Comparison of ENCODE assay signal across 8 mouse cellular contexts in the genomic region with DNA sequence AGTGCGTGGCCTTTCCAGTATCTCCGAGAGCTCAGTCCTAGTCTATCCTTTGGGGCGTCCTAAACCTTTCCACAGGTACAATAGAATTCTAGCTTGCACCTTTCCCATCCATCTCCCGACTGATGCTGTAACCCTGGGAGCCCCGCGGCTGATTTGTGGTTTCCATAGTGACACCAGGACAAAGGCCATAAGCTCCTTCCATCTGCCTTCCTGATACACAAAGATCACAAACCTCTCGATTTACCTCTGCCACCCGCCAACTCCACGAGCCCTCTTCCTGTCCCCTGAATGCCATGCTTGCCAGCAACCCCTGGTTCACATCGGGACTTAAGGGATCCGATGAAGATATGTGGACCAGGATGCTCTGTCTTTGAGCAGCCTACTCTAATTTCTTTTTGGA. TPM values are rescaled to one million over a fixed set of nuclear protein-coding genes. Genes with fewer than 3 reads are reported as not detected.
DNase-seq lines count a peak whose midpoint lies in the region; ATAC-seq lines count a peak whose summit lies in the region.

No protein-coding gene starts in this region.

- no peak for DNase-seq in heart, embryonic 10.5 days (ENCODE audit: low spot score)
- DNase-seq in heart, postnatal 4 days = no peak
- DNase-seq in R1 (ENCODE audit: low read depth, low spot score) = peak; percentile 66
- DNase-seq in midbrain, embryonic 10.5 days (ENCODE audit: low spot score) = peak; percentile 56
- no peak for DNase-seq in right cerebral cortex, postnatal 25 days
- DNase-seq in adrenal gland, adult 2 months = no peak
- no peak for DNase-seq in spleen, adult 12 weeks (ENCODE audit: low spot score)

- H3K27ac ChIP-seq in heart, embryonic 10.5 days = peak overlapping the region; percentile 94
- 0 out of 2 replicates have a peak overlapping the region, but pooled peaks have one; percentile 20 for H3K27ac ChIP-seq in hindbrain, embryonic 13.5 days
- peak overlapping the region; percentile 91 for H3K27ac ChIP-seq in midbrain, embryonic 10.5 days (replicated peaks)

- no peaks in the 10 kb centered on the region for H3K9me3 ChIP-seq in heart, embryonic 10.5 days
- no peaks in the 10 kb centered on the region for H3K9me3 ChIP-seq in hindbrain, embryonic 13.5 days
- no peaks in the 10 kb centered on the region for H3K9me3 ChIP-seq in midbrain, embryonic 10.5 days (replicated peaks)

- H3K36me3 ChIP-seq in heart, embryonic 10.5 days = peaks cover 33% of the 10 kb centered on the region
- H3K36me3 ChIP-seq in hindbrain, embryonic 13.5 days = no peaks in the 10 kb centered on the region
- peaks cover 27% of the 10 kb centered on the region for H3K36me3 ChIP-seq in midbrain, embryonic 10.5 days

- H3K27me3 ChIP-seq in heart, embryonic 10.5 days (ENCODE audit: insufficient read depth, poor library complexity, severe bottlenecking) = no peaks in the 10 kb centered on the region
- H3K27me3 ChIP-seq in hindbrain, embryonic 13.5 days = no peaks in the 10 kb centered on the region
- no peaks in the 10 kb centered on the region for H3K27me3 ChIP-seq in midbrain, embryonic 10.5 days (ENCODE audit: low read depth, poor library complexity, severe bottlenecking)

- WGBS in heart, embryonic 10.5 days = 38% methylated on average over 11 of the region's 11 CpGs
- WGBS in hindbrain, embryonic 13.5 days = 30% methylated on average over 11 of the region's 11 CpGs
- WGBS in midbrain, embryonic 10.5 days = 31% methylated on average over 11 of the region's 11 CpGs

- H3K4me3 ChIP-seq in heart, embryonic 10.5 days = peak overlapping the region; percentile 67
- H3K4me3 ChIP-seq in hindbrain, embryonic 13.5 days = peak overlapping the region; percentile 34; the same call in 1 of the 2 replicates
- peak overlapping the region; percentile 63 for H3K4me3 ChIP-seq in midbrain, embryonic 10.5 days

- no peak for ATAC-seq in hindbrain, embryonic 13.5 days (ENCODE audit: low FRiP score)

- peak overlapping the region; percentile 55 for H3K4me2 ChIP-seq in hindbrain, embryonic 13.5 days

- H3K9ac ChIP-seq in hindbrain, embryonic 13.5 days = 0 out of 2 replicates have a peak overlapping the region, but pooled peaks have one; percentile 29

- peaks cover 35% of the 10 kb centered on the region for H3K4me1 ChIP-seq in heart, embryonic 10.5 days
- H3K4me1 ChIP-seq in hindbrain, embryonic 13.5 days (replicated peaks) = peaks cover 23% of the 10 kb centered on the region
- H3K4me1 ChIP-seq in midbrain, embryonic 10.5 days = peaks cover 36% of the 10 kb centered on the region

RNA-seq across cellular contexts. Expression of gene Lamb2, which starts 0.3 kb away (rescaled TPM):
- polyA plus RNA-seq in heart, embryonic 10.5 days (2016; fragmentation: Nextera tagmentation; extraction: Ambion mirVana) = 46.3 and 57.4 TPM in 2 replicates
- 100 to 1,000 TPM; 217 to 229 TPM for total RNA-seq in heart, postnatal 4 days (2021)
- polyA plus RNA-seq in hindbrain, embryonic 13.5 days (2015; fragmentation: Nextera tagmentation; extraction: Ambion mirVana) = 20.9 and 21.6 TPM in 2 replicates
- polyA plus RNA-seq in midbrain, embryonic 10.5 days (2016; fragmentation: Nextera tagmentation; extraction: Ambion mirVana) = 42.7 and 46.2 TPM in 2 replicates
- total RNA-seq in adrenal gland, adult 2 months (2021) = 100 to 1,000 TPM in 1 of 2 experiments, 10 to 100 TPM in 1; 94.0 to 107 TPM
- 136 and 150 TPM in 2 replicates for polyA plus RNA-seq in adrenal gland, adult 2 months (2012; rRNA removed)

RNA-seq across cellular contexts. Expression of gene Usp19, which starts 11.2 kb away (rescaled TPM):
- polyA plus RNA-seq in heart, embryonic 10.5 days (2016; fragmentation: Nextera tagmentation; extraction: Ambion mirVana) = 78.6 and 84.1 TPM in 2 replicates
- 100 to 1,000 TPM; 108 to 109 TPM for total RNA-seq in heart, postnatal 4 days (2021)
- 71.9 and 74.1 TPM in 2 replicates for polyA plus RNA-seq in hindbrain, embryonic 13.5 days (2015; fragmentation: Nextera tagmentation; extraction: Ambion mirVana)
- polyA plus RNA-seq in midbrain, embryonic 10.5 days (2016; fragmentation: Nextera tagmentation; extraction: Ambion mirVana) = 79.4 and 91.6 TPM in 2 replicates
- 100 to 1,000 TPM; 172 to 248 TPM for total RNA-seq in adrenal gland, adult 2 months (2021)
- polyA plus RNA-seq in adrenal gland, adult 2 months (2012; rRNA removed) = 221 and 261 TPM in 2 replicates

RNA-seq across cellular contexts. Expression of gene Klhdc8b, which starts 17.9 kb away (rescaled TPM):
- 86.8 and 106 TPM in 2 replicates for polyA plus RNA-seq in heart, embryonic 10.5 days (2016; fragmentation: Nextera tagmentation; extraction: Ambion mirVana)
- 10 to 100 TPM; 43.9 to 45.6 TPM for total RNA-seq in heart, postnatal 4 days (2021)
- 66.4 and 69.1 TPM in 2 replicates for polyA plus RNA-seq in hindbrain, embryonic 13.5 days (2015; fragmentation: Nextera tagmentation; extraction: Ambion mirVana)
- 43.1 and 52.1 TPM in 2 replicates for polyA plus RNA-seq in midbrain, embryonic 10.5 days (2016; fragmentation: Nextera tagmentation; extraction: Ambion mirVana)
- 10 to 100 TPM; 19.4 to 24.5 TPM for total RNA-seq in adrenal gland, adult 2 months (2021)
- 73.1 and 81.9 TPM in 2 replicates for polyA plus RNA-seq in adrenal gland, adult 2 months (2012; rRNA removed)

RNA-seq across cellular contexts. Expression of gene Ccdc71, which starts 18.9 kb away (rescaled TPM):
- polyA plus RNA-seq in heart, embryonic 10.5 days (2016; fragmentation: Nextera tagmentation; extraction: Ambion mirVana) = 46.6 and 61.1 TPM in 2 replicates
- 10 to 100 TPM; 27.0 to 28.4 TPM for total RNA-seq in heart, postnatal 4 days (2021)
- 58.0 and 59.4 TPM in 2 replicates for polyA plus RNA-seq in hindbrain, embryonic 13.5 days (2015; fragmentation: Nextera tagmentation; extraction: Ambion mirVana)
- 58.2 and 59.4 TPM in 2 replicates for polyA plus RNA-seq in midbrain, embryonic 10.5 days (2016; fragmentation: Nextera tagmentation; extraction: Ambion mirVana)
- 10 to 100 TPM; 27.8 to 46.5 TPM for total RNA-seq in adrenal gland, adult 2 months (2021)
- 23.0 and 28.1 TPM in 2 replicates for polyA plus RNA-seq in adrenal gland, adult 2 months (2012; rRNA removed)

RNA-seq across cellular contexts. Expression of gene Qars, which starts 28.3 kb away (rescaled TPM):
- 83.2 and 95.8 TPM in 2 replicates for polyA plus RNA-seq in heart, embryonic 10.5 days (2016; fragmentation: Nextera tagmentation; extraction: Ambion mirVana)
- total RNA-seq in heart, postnatal 4 days (2021) = 10 to 100 TPM; 75.7 to 83.6 TPM
- 71.5 and 77.8 TPM in 2 replicates for polyA plus RNA-seq in hindbrain, embryonic 13.5 days (2015; fragmentation: Nextera tagmentation; extraction: Ambion mirVana)
- polyA plus RNA-seq in midbrain, embryonic 10.5 days (2016; fragmentation: Nextera tagmentation; extraction: Ambion mirVana) = 112 and 115 TPM in 2 replicates
- total RNA-seq in adrenal gland, adult 2 months (2021) = 100 to 1,000 TPM; 186 to 192 TPM
- 173 and 186 TPM in 2 replicates for polyA plus RNA-seq in adrenal gland, adult 2 months (2012; rRNA removed)

Comparison
In these comparisons a context has a peak if more than half of its experiments do, and no peak if none do; other contexts are left out.
1. DNase-seq: peak in R1 (single experiment) and midbrain, embryonic 10.5 days (single experiment); none in heart, embryonic 10.5 days (single experiment), heart, postnatal 4 days (single experiment), right cerebral cortex, postnatal 25 days (single experiment), adrenal gland, adult 2 months (single experiment) and spleen, adult 12 weeks (single experiment).
2. H3K27ac ChIP-seq: peak in every context shown above with its lines; median percentile 94 in heart, embryonic 10.5 days; 91 in midbrain, embryonic 10.5 days; 20 in hindbrain, embryonic 13.5 days.
3. Peak in every context shown above with its lines, with median percentiles within 50 percentile points of each other: H3K4me3 ChIP-seq.